Mouse (Mus musculus) spleen, adult 12 weeks (tissue): ENCODE data around the gene Gmeb2.

Source experiments
- DNase-seq: peaks from one replicate; pipeline ENCODE4 v3.0.0; 2022; ENCODE audit warnings: low spot score

Gmeb2 gene

DNA sequence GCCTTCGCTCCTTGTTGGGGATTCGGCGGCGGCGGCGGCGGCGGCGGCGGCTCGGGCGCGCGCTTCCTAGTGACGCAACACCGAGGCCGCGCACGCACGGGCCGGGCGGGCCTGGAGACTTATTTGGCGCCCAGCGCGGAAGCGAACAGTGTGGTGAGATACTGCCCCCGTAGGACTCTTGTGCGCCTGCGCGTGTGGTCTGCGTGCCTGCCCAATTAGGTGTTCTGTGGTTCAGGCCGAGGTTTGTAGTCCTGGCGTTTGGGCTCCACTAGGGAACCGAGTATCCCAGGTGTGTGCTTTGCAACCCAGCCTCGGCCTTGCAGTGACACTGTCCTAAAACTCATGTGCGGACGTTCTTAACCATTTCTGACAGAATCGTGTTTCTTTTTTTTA lies at the start of gene Gmeb2:
Gmeb2 (minus strand) TSS at position 78 of the 393 bp plus-strand sequence.
- peak; percentile 88 for DNase-seq

DNA sequence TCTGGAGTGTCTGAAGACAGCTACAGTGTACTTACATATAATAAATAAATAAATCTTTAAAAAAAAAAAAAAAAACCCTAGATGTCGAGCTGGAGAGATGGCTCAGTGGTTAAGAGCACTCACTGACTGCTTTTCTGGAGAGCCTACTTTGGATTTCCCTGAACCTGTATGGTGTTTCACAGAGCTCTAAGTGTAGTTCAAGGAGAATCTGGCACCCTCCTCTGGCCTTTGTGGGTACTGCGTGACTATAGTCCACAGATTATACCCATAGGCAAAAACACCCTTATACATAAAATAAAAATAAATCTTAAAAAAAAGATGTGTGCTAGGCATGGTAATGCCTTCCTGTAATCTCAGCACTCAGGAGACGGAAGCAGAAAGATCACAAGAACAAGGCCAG lies 46.2 kb upstream of the Gmeb2 start:
- peak; percentile 50 for DNase-seq

DNA sequence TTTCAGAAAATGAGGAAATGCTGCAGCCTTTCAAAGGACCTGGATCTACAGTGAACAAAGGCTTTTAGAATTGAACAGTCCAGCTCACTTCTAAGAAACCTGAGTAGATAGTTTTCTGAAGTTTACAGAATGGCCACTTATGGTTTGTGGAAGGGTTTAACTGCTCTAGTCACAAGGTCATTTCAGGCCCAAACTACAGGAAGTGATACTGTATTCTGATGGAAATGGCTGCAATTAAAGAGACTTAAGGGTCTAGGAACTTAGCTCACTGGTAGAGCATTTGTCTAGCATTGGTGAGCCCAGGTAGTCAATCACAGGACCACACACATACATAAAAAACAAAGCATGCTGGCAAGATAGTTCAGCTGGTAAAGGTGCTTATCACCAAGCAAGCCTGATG lies 44.7 kb upstream of the Gmeb2 start:
- no peak for DNase-seq

DNA sequence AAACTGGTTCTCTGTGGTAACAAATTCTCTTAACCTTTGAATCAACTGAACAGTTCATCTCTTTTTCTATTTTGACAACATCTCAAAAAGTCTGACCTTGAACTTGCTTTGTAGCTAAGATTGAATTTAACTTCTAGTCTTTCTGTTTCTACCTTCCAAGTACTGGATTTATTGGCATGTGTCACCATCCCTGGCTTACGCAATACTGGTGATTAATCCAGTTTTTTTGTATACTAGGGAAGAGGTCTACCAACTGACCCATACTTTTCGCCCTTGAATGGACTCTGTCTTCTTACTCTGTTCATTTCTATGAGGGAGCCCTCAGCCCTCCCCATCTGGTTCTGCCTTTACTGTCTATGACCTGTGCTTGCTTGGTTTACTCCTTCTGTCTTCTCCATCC lies 38.3 kb upstream of the Gmeb2 start:
- no peak for DNase-seq

DNA sequence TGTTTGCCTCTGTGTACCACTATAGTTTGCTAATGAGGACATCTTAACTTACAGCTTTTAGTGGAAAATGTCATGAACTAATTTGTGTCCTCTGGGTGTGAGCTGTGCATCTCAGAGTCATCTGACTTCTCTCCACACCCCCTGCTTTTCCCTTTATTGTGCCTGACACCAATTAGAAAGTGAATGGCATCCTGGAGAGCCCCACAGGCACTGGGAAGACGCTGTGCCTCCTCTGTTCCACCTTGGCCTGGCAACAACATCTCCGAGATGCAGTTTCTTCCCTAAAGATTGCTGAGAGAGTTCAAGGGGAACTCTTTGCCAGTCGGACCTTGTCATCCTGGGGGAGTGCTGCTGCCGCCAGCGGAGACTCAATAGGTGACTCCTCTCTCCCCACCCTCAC lies 34.3 kb upstream of the Gmeb2 start:
- no peak for DNase-seq

DNA sequence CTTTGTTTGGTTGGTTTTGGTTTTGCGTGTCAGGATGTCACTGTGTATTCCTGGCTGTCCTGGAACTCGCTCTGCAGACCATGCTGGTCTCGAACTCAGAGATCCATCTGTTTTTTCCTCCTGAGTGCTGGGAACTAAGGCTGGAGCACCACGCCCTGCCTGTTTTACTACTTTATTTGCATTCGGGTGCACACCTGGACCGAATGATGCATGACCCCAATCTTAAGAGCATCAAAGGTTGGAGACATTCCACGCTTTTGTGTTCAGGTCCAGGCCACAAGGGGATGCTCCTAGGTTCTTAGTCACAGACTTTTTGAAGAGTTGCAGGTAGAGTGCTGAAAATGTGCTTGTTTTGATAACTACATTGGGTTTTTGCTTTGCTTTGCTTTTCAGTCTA lies 32.3 kb upstream of the Gmeb2 start:
- no peak for DNase-seq

DNA sequence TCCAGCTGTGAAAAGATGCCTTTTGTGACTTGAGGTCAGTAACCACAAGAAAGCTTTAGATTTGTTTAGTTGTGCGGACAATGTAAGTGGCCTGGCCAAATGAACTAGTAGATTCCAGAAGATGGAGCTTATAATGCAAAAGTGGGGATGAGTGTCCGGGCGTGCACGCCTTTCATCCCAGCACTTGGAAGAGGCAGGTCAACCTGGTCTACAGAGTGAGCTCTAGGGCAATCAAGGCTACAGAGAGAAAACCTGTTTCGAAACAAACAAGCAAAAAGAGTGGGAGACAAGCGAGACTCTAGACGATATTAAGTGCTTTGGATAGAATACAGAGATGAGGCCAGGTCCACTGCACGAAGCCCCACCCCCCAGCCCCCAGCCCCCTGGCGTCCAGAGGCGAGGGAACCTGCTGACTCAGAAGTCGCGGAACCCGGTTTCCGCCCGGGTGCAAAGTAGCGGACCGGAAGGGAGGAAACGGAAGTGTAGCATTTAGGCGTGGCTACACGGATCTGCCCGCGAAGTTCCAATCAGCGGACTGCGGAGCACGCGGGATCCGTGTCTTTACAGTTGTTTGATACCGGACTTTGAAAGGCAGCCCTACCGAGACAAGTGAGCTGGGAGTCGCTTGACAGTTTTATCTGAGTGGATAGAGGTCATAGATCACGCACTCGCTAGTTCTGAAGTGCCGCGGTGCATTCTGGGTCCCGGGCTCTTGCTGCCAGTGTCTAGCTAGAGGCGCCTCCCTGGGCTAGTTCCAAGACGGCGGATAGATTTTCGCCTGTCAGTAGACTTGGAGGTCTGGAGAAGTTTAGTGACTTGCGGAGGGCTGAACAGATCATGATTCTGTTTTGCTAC lies 31.6 kb upstream of the Gmeb2 start, which contains the start of gene Rtel1:
Rtel1 (plus strand) TSS at position 492 of the 855 bp plus-strand sequence.
- DNase-seq: peak; percentile 77

DNA sequence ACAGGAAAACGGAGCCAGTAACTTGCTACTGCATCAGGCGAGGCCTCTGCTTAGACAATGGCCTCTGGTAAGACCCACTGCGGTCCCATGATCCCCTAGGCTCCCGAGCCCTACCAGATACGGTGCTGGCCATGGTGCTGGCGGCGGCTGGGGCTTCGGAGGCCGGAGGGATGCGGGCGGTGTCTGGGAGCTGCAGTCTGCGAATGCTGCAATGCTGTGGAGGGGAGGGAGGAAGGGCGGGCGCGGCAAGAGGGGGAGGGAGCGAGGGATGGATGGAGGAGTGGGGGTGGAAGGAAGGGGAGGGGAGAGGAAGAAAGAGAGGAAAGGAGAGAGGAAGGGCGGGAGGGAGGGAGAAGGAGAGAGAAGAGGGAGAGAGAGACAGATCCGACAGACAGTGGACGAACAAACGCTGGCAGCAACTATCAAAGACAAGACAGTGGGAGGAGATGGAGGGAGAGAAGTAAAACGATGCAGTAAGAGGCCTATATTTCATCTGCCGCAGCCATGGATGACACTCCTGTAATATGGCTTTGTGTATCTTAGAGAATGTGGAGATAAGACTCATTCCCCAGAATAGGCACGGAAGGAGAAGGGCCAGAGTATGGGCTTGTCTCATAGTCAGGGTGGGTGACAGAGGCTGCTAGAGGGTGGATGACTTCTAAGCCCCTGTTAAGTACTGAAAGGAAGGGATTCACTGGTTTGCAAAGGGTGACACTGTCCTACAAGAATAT lies 26.4 kb upstream of the Gmeb2 start, which contains the start of gene Stmn3:
Stmn3 (minus strand) TSS at position 421 of the 731 bp plus-strand sequence.
- DNase-seq: no peak

DNA sequence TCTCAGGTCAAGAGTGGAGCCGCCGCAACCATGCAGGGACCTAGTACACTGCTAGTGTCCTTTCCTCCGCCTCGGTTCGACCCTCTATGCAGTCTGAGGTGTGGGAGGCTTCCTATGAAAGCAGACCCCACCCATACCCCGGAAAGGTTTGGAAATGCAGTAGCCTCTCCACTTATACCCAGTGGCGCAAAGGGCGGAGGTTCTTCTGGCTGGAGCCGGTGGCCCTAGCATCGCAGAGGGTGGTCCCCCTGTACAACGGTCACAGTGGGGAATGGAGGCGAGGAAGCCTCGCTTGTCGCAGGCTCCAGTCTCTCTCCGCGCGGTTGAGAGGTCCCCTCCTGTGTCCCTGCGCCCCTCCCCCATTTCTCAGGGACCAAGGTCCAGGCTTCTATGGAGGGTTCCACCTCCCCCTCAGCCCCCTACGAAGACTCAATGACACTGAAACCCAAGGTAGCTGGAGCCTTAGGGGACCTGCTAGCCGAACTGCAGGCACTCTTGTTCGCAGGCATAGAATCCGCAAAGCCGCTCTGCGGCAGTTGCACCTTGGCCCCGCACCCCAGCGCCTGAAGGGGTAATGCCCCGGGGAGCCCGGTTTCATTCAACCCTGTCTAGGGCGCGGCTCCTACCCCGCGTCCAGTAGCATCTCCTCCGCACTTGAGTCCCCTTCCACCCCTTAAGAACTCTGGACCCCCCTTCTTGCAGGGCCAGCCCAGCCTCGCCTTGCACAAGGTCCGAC lies 25.7 kb upstream of the Gmeb2 start:
- no peak for DNase-seq

DNA sequence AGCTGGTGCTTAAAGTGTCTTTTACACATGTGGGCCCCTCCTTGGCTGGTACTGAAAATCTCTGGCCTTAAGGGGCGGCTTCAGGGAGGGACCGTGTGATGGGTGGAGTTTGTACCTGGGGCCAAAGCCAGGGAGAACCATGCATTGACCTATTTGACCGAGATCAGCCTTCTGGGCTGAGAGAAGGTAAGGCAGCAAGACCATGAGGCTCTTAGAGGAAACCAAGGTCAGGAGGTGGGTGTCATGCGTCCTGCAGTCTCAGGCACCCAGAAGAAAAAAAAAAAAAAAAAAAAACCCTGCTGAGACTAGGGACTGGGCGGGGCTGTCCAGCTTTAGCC lies 25.1 kb upstream of the Gmeb2 start:
- DNase-seq: no peak

DNA sequence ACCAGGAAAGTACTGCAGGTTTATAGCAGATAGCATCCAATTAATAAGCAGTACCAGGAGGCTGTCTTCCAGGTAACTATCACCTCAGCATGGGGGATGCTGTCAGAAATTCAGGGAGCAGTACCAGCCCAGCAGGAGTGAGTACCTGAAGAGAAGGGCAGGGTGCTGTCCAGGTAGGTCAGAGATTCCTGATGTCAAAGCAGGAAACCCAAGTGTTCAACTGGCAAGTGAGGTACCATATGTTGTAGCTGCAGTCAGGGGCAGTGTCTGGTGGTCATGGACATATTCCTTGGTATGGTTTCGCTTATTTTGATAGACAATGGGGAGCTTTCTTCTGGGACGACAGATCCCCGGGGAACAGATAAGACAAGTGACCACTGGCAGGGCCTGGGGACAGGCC lies 24.6 kb upstream of the Gmeb2 start:
- no peak for DNase-seq

DNA sequence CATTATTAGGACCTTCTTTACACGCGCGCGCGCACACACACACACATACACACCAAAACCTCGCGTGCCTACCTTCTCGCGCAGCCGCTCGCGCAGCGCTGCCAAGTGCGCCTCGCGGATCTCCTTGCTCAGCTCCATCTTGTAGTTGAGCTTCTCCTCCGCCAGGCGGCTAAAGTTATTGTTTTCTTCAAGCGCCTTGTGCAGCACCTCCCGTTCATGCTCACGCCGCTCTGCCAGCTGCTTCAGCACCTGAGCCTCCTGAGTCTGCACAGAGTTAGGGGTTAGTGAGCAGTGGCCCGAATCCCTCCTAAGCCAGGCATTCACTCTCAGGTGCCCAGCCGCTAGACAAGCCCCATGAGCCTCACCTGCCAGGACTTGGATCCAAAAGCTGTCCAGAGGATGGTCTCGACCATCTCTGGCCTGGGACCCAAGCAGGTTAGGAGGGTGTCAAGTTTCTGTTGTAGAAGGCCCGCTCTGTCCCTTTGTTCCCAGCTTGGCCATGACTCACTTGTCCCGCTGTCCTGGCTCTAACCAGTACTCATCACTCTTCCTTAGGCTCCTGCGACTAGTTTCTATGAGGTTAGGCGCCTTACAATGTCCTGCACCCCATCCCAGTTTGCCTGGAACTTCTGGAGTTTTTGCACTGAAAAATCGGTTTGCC lies 19.4 kb upstream of the Gmeb2 start:
- no peak for DNase-seq

DNA sequence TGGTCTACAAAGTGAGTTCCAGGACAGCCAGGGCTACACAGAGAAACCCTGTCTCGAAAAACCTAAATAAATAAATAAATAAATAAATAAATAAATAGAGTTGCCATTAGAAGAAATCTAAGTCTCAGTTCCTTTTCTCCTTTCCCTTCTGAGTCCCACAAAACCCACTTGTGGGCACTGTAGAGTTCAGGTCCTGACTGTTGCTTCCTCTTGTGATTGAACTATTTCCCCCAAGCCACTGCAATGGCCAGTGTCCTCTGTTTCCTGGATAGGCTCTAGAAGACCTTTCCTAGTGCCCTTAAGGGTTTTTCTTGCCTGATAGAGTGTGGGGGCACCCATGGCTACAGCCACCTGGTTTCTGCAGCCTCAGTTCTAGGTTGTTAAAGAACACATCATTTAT lies 17.1 kb upstream of the Gmeb2 start:
- no peak for DNase-seq

DNA sequence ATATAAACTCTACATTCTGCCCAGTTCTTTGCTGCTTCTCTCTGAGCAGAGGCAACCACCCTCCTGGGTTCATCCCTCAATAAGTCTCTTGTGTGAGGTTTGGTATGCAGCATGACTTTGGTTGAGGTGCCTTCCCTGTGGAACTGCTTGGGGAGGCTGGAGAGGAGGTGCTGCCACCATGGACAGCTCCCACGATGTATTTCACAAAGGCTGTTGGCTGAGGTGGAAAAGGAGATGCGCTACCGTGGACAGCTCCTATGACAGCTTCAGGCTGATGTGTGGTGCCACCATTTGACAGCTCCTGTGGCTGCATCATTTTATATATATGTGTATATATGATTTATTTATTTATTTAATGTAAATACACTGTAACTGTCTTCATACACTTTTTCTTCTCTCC lies 14.2 kb upstream of the Gmeb2 start:
- no peak for DNase-seq

DNA sequence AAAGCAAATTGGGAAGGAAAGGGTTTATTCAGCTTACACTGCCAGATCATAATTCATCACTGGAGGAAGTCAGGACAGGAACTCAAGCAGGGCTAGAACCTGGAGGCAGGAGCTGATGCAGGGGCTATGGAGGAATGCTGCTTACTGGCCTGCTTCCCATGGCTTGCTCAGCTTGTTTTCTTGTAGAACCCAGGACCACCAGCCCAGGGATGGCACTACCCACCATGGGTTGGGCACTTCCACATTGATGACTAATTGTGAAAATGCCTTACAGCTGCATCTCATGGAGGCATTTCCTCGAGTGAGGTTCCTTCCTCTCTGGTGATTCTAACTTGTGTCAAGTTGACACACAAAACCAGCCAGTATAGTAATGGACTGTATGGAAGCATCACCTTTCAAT lies 3.1 kb upstream of the Gmeb2 start:
- DNase-seq: no peak

DNA sequence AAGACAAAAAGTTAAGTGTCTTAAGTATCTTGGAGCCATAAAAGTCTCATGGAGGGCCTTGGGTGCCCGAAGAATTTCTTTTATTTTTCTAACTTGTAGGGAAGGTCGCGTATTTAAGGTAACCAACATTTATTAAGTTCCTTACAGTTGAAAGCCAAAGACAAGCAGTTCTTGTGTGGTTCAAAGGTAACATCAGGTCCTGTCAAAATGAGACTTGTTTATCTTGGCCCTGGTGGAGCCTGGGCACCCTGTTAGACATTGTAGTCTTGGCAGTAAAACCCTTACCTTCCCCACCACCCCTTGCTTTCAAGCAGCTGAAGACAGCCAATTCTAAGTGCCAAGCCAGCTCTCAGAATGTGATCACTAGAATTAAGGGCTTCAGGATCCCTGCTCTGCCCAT lies 856 bp upstream of the Gmeb2 start:
- DNase-seq: no peak

DNA sequence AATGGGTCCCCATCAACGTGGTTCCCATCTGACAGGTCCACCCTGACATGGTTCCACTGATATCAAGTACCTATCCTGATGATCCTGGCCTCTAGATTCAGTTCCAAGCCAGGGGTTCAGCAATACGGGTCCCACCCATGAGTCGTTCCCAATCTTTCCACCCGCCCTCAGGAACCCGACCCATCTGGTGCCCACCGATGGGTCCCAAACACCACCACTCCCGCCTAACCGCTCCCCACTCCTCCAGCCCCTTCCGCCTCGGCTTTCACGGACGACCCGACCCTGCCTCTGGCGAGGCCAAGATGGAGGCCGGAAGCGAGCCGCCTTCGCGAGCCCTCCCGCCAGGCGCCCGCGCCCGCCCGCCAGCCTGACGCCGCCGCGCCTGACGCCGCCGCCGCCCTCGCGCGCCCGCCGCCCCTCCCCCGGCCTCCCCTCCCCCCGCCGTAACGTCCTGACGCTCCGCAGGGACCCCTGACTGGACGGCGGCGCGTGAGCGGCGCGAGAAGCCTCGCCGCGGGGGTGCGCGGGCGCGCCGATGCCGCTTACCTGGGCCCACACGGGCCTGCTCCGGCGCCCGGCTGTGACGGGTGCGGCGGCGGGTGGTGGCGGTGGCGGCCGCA lies 387 bp downstream of the Gmeb2 start:
- peak; percentile 74 for DNase-seq

DNA sequence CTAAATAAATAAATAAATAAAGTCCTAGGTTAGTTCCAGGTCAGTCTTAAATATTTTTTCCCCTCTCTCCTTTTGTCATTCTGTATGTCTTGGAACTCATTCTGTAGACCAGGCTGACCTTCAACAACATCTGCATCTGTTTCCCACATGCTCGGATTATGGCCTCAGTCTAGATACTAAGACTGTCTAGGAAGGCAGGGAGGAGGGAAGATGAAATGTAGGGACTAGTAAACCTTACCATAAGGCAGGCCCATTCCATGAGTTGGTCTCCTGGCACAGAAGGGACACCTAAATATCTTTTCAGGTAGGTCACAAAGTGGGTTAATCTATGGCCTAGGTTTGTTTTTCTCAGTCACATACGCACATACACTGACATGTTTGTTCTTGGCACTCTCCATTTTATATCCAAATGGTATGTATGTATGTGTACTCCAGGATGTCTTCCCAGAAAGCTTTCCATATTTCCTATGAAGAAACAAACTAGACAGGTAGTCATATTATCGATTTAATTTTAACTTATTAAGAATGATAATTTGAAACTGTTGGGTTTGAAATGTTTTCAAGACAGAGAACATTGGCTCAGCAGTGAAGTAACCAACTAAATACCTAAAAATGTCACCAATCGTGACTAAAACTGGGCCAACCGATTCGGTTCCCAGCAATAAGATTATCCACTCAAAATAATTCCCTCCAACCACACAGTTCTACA lies 1.1 kb downstream of the Gmeb2 start:
- DNase-seq: no peak

DNA sequence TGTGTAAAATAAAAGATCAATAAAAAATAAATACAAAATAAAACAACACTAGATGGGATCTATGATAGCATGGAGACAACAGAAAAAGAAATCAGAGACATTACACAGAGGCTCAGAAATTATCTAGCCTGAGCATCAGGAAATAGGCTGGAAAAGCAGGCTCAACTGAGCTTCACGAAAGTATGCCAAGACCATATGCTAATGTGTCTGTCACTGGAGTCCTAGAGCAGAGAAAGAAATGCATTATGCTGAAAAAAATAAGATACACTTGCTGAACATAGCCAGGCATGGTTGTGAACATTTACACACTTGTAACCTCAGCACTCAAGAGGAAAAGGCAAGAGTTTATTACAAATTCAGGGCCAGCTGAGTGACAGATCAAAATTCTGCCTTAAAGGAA lies 7.9 kb downstream of the Gmeb2 start:
- DNase-seq: no peak

DNA sequence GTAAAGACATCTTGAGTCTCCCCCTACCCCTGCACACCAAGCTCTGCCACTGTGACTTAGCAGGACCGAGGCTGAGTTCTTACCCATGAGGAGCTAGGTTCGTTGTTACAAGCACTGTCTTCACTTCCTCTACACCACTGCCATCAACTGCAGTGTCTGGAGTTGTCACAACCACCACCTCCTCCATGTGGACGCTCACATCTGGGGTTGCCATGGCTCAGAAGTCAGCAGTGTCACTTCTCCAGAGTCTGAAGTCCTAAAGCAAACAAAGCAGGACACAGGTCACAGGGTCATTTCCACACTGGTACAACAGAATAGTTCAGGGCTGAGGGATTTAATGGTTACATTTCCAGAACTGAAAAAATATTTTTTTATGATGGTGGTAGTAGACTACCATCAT lies 10.0 kb downstream of the Gmeb2 start:
- DNase-seq: no peak

DNA sequence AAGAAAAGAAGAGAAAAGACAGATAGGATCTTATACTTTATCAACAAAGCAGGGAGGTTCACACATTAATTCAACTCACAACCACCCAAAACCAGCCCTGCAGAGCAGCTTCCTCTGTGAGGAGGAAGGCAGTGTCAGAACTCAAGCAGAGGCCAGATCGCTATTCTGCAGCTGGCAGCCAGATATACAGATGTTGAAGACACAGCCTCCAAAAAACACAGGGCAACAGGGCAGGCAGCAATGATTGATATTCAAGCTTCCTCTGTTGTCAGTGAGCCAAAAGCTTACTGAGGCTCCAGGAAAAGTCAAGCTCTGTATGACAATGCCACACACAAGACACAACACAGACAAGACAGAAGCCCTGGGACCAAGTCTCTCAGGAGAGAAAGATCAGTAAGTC lies 11.1 kb downstream of the Gmeb2 start:
- DNase-seq: no peak
